Mouse (Mus musculus) cortical plate, adult 2 months (tissue): Measurements from ENCODE around the gene Pdgfra.

Source experiments
- CTCF ChIP-seq: fragments of 200-500 bp; IDR thresholded peaks from 2 replicates; pipeline ENCODE4 v1.5.1; 2011; ENCODE audit warnings: mild to moderate bottlenecking, control low read depth, low read length; ENCODE audit not compliant: insufficient read depth; ENCODE audit errors: extremely low read depth
- POLR2A ChIP-seq: fragments of 200-500 bp; IDR thresholded peaks from 2 replicates; pipeline ENCODE4 v1.6.1; 2011; ENCODE audit warnings: mild to moderate bottlenecking, low read length, control low read depth; ENCODE audit not compliant: insufficient read depth; ENCODE audit errors: extremely low read depth

DNA sequence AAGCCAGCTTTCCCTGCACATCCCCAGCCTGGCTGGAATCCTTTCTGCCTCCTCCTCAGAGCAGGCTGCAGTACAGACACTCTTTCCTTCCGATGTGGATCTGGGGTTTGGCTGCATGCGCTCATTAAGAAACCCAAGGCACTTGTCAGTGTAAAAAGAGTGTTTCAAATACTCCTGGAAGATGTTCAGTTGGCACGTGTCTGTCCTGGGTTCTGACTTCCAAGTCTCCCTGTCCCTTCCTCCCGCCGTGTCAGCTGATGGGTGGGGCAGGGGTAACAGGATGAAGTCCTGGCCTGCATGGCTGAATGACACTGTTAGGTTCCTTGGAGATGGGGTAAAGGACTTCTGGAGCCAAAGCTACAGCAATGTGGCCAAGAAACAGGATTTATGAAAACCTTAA is 30.4 kb upstream of the Pdgfra start:
- TF ChIP-seq CTCF (no peak), POLR2A (no peak)
